Mouse (Mus musculus): ENCODE measurements at regions not wholly inside any gene's neighbourhood (a gene's known extent, or its start where the extent isn't known, plus 50 kb on each side); places are given as distances from the start of the nearest gene placed in this dataset.
A peak's percentile ranks its signal among the peaks of the same experiment; 100 is the strongest.

DNA sequence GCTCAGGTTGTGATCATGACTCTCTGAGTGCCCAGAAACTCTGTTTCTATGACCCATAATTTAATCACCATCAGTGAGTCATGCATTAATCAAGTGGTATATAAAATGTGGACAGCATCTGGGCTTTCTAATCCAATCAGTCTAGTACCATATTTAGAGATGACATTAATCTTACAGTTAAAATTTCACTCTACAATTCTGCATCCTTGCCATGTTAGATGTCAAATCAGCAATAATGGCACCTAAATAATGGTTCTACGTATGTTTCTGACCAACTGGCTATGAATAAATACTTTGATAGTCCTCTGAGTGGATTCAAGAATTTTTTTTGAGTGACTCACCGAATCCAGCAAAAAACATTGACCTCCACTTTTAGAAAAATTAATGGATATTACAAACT lies 383.0 kb upstream of the Gm12666 start:
- DNase-seq (ENCODE audit: low read depth, low spot score): no peak

DNA sequence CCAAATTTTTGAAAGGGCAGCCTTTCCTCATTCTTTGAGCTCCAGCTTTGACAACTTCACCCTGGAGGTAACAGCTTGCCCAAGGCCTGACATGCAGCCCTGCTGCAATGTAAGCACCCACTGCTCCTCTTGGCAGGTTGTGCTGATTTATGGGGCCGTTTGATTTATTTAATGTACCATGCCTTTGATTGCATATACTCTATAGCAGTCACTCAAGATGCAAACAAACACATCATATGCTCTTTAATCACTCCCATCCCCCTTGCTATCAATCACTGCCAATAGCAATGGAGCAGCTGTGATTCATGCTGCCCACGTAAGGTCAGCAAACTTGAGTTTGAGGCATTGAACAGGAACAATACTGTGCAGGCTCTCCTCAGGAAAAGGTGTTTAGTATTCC lies 373.8 kb upstream of the Gm12666 start:
- no peak for DNase-seq (ENCODE audit: low read depth, low spot score)

DNA sequence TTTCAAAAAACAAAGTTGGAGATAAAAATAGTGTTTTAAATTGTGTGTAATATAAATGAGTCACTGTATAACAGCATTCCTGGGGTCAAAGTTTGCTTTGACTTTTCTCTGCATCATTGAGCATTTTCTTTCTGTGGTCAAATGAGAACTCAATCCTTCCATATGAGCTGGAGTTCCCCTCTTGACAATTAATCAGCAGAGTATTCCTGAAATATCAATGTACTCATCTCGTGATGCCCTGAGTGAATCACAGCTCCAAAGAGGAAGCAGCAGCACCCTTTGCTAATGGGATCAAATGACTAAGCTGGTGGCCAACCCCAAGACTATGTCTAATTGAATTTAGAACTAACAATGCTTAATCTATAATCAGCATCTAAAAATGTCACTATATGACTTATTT lies 363.6 kb upstream of the Gm12666 start:
- DNase-seq (ENCODE audit: low read depth, low spot score): no peak

DNA sequence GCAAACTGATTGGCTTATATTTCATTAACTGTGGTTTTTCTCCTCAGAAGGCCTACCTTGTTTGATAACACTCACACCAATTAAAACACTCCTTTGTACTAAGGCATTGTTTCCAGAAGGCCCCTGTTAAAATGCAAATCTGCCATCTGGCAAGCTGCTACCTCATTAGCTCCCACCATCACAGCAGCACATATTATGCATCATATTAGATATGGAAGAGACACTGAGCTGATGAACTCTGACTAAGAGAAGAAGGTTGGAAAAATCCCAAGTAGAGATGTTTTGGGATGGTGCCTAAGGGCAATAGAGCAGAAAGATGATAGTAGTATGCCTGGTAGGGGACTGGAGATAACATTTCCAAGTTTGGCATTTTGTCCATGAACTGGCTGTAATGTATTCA lies 350.5 kb upstream of the Gm12666 start:
- DNase-seq (ENCODE audit: low read depth, low spot score): peak; percentile 10

DNA sequence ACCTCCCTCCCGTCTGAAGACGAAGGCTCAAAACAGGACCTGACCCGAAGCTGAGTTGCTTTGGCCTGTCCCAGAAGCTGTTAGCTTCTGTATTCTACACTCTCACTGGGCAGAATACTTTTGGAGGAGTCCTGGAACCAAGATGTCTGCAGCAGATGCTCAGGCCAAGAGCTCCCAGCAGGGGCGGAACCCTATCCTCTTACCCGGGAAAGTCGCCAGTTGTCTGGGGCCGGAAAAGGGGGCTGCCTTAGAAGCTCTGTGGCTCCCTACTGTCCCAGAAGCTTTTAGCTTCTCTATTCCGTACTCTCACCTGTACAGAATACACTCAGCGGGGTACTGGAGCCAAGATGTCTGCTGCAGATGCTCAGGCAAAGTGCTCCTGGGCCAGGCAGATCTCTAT lies 346.7 kb upstream of the Gm12666 start:
- no peak for DNase-seq (ENCODE audit: low read depth, low spot score)

DNA sequence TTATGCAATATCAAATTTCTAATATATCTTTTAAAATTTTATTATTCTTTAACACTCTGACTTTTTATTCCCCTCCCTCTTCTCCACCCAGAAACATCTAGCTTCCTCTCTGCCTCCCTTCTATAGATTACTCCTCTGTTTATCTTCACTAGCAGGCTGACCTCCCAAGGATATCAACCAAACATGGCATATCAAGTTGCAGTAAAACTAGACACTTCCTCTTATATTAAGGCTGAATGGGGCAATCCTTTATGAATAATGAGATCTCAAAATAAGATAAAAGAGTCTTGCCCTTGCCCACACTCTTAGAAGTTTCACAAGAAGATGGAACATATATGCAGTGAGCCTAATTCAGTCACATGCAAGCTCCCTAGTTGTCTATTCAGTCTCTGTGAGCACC lies 310.5 kb upstream of the Gm12666 start:
- DNase-seq (ENCODE audit: low read depth, low spot score): no peak

DNA sequence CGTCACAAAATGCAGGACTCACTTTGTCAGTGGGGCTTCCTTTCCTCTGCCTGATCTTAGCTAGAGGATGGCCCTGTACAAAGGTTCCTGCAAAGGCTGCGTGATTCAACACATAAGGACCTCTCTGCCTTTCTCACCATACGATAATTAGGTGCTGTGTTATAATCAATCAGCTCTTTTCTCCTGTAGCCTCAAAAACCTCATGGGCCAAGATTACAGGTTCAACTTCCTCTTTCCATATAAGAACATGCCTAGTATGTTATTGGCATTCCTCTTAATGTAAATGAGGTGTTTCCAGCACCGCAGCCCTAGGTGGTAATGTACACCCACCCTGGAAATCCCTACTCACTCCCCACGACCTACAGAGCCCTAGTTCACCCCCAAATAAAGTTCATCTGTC lies 308.6 kb upstream of the Gm12666 start:
- no peak for DNase-seq (ENCODE audit: low read depth, low spot score)

DNA sequence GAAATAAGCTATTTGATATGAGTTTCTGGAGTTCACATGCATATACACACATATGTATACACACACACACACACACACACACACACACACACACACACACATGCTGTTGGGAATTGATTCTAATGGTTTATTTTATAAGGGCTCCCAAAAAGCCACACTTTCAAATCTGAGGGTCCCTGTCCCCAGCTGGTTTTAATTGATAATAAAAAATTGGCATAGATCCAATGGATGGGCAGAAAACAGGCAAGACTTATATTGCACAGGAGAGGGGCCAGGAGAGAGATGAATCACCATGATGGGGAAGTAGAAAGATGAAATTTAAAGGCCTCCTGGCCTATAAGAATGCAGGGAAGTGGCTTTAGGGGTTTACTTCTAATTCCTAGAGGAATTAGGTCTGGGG lies 295.1 kb upstream of the Gm12666 start:
- DNase-seq (ENCODE audit: low read depth, low spot score): no peak

DNA sequence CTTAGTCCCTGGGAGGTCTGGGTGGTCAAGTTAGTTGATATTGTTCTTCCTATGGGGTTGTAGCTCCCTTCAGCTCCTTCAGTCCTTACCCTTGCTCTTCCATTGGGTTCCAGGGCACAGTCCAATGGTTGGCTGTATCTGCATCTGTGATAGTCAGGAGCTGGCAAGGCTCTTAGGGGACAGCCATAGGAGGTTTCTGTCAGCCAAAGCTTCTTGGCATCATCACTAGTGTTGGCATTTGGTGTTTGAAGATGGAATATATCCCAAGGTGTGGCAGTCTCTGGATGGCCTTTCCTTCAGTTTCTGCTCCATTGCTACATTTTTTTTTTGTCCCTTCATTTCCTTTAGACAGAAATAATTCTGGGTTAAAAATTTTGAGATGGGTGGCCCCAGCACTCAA lies 266.6 kb upstream of the Gm12666 start:
- DNase-seq (ENCODE audit: low read depth, low spot score): no peak
